Mouse (Mus musculus): Measurements from ENCODE around the gene Camkmt.

GRCm38 (mm10) chr17:85085335-85085734, 5.0 kb upstream of the Camkmt start:
- TF ChIP-seq CTCF (conservative IDR thresholded peaks at IDR 0.05; ENCODE audit: insufficient read depth, insufficient read length, low read depth, low read length) (no peak), POLR2A (IDR thresholded peaks at IDR 0.05; ENCODE audit: low read depth, low read length) (no peak)
